Mouse (Mus musculus) gastrocnemius, postnatal 14 days (tissue): ENCODE data around the gene Rin1. TPM values are rescaled to one million over a fixed set of nuclear protein-coding genes. Genes with fewer than 3 reads are reported as not detected.
A peak's percentile ranks its signal among the peaks of the same experiment; 100 is the strongest.

Experiments used
- DNase-seq: peaks from one replicate; pipeline ENCODE4 v3.0.0; 2021; ENCODE audit warnings: mixed read lengths
- intact Hi-C: fragments of 180-260 bp; cut with DNase I; formaldehyde crosslinking; loops from one replicate; pipeline ENCODE4 v1.15.1; 2025; ENCODE audit warnings: low total_unique reads
- total RNA-seq, 2 experiments: library from RNA; stranded (reverse); gene quantifications; 2 replicates each; pipeline ENCODE4 v1.2.3; 2021

Rin1 gene
- total RNA-seq, 2 experiments from 2014 or later: 0.55 to 1.1 TPM

- DNase-seq: peak; percentile 69
These were observed 12.2 kb downstream of the Rin1 start for GRCm38 (mm10) chr19:5062446-5062845.

DNA sequence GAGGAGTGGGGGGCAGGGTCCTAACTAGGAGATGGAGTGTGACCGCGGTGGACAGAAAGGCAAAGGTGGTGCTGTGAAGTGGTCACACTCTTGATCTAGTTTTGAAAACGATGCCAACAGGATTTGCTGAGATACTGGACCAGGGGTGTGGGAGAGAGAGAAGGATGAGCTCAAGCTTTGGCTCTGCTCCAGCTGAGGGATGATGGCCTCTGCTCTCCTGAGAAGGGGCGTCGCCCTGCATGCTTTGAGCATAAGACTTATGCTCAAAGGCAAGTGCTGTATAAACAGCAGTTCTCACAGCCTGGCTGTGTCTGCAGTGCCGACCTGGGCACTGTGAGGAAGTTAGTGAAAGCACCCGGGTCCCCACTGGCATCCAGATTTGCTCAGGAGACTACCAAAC, 14.8 kb downstream of the Rin1 start:
- peak; percentile 73 for DNase-seq

More at GRCm38 (mm10) chr19:5062446-5062845, 12.2 kb downstream of the Rin1 start:
- intact Hi-C loops: no loop called here

GRCm38 (mm10) chr19:5067040-5067799, 16.9 kb downstream of the Rin1 start:
- DNase-seq: no peak
- intact Hi-C loops: no loop called here

More for the DNA sequence above, 14.8 kb downstream of the Rin1 start:
- intact Hi-C loops: no loop called here

DNA sequence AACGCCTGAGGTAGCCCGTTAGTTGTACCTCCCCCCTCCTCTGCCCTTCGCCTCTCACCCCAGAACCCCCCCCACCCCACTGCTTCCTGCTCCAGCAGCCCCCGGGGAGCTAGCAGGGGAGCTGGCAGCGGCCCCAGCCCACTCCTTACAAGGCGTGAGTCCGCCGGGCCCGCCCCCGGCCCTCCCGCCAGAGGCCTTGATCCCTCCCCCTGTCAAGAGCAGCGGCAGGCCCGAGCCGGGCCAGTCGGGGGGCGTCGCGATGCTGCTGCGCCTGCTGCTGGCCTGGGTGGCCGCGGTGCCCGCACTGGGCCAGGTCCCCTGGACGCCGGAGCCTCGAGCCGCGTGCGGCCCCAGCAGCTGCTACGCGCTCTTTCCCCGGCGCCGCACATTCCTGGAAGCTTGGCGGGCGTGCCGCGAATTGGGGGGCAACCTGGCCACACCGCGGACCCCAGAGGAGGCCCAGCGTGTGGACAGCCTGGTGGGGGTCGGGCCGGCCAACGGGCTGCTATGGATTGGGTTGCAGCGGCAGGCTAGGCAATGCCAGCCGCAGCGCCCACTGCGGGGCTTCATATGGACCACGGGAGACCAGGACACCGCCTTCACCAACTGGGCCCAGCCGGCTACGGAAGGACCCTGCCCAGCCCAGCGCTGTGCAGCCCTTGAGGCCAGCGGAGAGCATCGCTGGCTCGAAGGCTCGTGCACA, 17.7 kb downstream of the Rin1 start, which contains the start of gene Cd248:
TSS of gene Cd248 (plus strand) at position 212 of the 703 bp plus-strand sequence.
- intact Hi-C loops: no loop called here
- DNase-seq: peak; percentile 90

GRCm38 (mm10) chr19:5068570-5069234, 18.4 kb downstream of the Rin1 start:
- intact Hi-C loops: no loop called here

DNA sequence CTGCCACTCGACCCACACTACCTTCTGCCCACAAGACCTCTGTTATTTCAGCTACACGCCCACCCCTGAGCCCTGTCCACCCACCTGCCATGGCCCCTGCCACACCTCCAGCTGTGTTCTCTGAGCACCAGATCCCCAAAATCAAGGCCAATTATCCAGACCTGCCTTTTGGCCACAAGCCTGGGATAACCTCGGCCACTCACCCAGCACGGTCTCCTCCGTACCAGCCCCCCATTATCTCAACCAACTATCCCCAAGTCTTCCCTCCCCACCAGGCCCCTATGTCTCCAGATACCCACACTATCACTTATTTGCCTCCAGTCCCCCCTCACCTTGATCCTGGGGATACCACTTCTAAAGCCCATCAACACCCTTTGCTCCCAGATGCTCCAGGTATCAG, 19.2 kb downstream of the Rin1 start:
- intact Hi-C loops: no loop called here
- DNase-seq: no peak

More at GRCm38 (mm10) chr19:5068570-5069234, 18.4 kb downstream of the Rin1 start:
- DNase-seq: no peak

DNA sequence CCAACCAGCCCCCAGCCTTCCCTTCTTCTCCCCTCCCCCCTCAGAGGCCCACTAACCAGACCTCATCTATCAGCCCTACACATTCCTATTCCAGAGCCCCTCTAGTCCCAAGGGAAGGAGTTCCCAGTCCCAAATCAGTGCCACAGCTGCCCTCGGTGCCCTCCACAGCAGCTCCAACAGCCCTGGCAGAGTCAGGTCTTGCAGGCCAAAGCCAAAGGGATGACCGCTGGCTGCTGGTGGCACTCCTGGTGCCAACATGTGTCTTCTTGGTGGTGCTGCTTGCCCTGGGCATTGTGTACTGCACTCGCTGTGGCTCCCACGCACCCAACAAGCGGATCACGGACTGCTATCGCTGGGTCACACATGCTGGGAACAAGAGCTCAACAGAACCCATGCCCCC, 19.7 kb downstream of the Rin1 start:
- intact Hi-C loops: no loop called here
- no peak for DNase-seq

DNA sequence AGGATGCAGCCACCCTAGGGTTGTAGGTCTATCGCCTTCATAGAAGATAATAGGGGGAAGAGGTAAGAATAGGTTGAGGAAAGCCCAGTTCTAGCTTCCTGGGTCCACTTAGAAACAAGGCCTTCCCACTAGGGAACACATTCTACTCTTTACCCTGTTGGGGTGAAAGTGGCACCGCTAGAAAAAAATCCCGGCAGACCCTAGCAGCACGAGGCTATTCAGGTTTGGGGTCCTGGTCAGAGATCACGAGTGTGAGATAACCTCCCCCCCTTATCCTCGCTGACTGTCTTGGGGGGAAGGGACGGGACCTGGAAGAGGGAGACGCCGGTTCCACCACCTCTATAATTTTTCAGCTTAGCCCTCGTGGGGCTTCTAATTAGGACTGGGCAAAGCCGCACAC, 20.8 kb downstream of the Rin1 start:
- intact Hi-C loops: no loop called here
- no peak for DNase-seq

- DNase-seq: peak; percentile 80
- intact Hi-C loops: no loop called here
These were observed 21.5 kb downstream of the Rin1 start for GRCm38 (mm10) chr19:5071545-5072369.

DNA sequence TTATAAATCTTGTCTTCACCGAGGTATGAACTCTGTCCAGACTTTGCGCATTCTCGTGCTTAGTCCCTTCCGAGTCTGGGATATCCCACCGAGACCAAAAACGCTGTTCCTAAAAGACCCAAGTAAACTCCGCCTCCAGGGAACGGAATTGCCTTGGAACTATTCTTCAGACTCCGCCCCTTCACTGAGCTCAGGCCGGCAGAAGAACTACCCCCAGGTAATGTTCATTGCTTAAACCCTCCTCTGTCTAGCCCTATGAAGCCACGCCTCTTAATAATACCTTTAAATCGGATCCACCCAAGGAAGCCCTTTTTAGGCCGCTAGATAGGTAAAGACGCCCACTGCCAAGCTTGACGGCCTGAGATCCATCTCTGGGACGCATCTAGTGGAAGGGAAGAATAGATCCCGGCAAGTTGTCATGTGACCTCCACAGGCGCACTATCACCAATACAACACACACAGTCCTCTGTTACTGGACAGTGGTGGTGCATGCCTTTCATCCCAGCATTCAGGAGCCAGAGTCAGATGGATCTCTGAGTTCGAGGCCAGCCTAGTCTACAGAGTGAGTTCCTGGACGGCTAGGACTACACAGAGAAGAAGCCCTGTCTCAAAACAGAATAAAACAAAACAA, 22.2 kb downstream of the Rin1 start:
- DNase-seq: no peak
- intact Hi-C loops: no loop called here

GRCm38 (mm10) chr19:5073028-5073427, 22.7 kb downstream of the Rin1 start:
- intact Hi-C loops: no loop called here
- peak; percentile 50 for DNase-seq

GRCm38 (mm10) chr19:5073518-5073917, 23.2 kb downstream of the Rin1 start:
- intact Hi-C loops: no loop called here
- DNase-seq: no peak

GRCm38 (mm10) chr19:5079279-5079678, 29.0 kb downstream of the Rin1 start:
- intact Hi-C loops: no loop called here
- DNase-seq: no peak

- intact Hi-C loops: no loop called here
- DNase-seq: no peak
These were observed 31.7 kb downstream of the Rin1 start for GRCm38 (mm10) chr19:5082005-5082404.

DNA sequence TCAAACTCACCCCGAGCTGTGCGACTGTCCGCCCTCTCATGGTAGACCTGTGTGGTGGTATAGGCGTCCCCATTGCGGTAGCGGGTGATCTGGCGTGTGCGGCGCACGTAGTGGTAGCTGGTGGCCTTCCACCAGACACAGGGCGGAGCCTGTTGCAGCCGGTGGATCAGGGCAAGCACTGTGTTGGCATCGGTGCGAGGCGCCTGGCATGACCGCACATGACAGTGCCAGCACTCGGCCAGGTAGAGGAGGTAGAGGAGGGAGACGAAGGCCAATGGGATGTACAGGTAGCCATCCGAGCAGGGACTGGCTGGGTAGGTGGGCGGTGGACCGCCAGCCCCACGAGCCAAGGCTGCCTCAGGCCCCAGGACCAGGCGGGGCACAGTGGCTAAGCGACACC, 32.3 kb downstream of the Rin1 start:
- intact Hi-C loops: no loop called here

GRCm38 (mm10) chr19:5083961-5084833, 33.9 kb downstream of the Rin1 start:
- intact Hi-C loops: no loop called here

More for the DNA sequence above, 32.3 kb downstream of the Rin1 start:
- DNase-seq: no peak

DNA sequence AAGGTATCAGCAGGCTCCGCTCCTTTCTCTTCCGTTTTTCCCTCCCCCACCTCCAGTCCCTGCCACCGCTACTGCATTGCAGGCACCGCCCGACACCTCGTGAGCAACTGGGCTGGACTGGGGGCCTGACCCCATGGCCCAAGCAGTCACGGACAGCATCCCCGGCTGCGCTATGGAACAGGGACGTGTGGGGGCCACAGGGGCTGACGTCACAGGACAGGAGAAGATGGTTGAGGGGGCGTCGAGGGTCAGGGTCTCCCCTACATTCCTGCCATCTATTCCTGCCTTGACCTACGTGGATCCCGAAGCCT, 34.5 kb downstream of the Rin1 start:
- intact Hi-C loops: no loop called here
- no peak for DNase-seq

More at GRCm38 (mm10) chr19:5083961-5084833, 33.9 kb downstream of the Rin1 start:
- DNase-seq: no peak

- no peak for DNase-seq
- intact Hi-C loops: no loop called here
These were observed 35.0 kb downstream of the Rin1 start, which contains the start of gene Tmem151a for GRCm38 (mm10) chr19:5085145-5085863. Gene Tmem151a (minus strand): TSS chr19:5085531.
